Mouse (Mus musculus) cerebellum, adult 18-20 months (tissue): ENCODE measurements at regions not wholly inside any gene's neighbourhood (a gene's known extent, or its start where the extent isn't known, plus 50 kb on each side); places are given as distances from the start of the nearest gene placed in this dataset.

Experiments used
- DNase-seq, 2 experiments: peaks; one replicate each; pipeline ENCODE4 v3.0.0; 2021

GRCm38 (mm10) chr10:96863230-96863629 lies 246.4 kb downstream of the Btg1 start:
- no peak for DNase-seq

- no peak for DNase-seq
These were observed 249.7 kb downstream of the Btg1 start for GRCm38 (mm10) chr10:96866468-96866867.

- no peak for DNase-seq
These were observed 254.9 kb downstream of the Btg1 start for GRCm38 (mm10) chr10:96871559-96872160.

- DNase-seq = no peak
These were observed 257.8 kb downstream of the Btg1 start for GRCm38 (mm10) chr10:96874646-96875045.

- DNase-seq = no peak
These were observed 258.9 kb downstream of the Btg1 start for GRCm38 (mm10) chr10:96875676-96876075.

- DNase-seq = no peak
These were observed 262.6 kb downstream of the Btg1 start for GRCm38 (mm10) chr10:96879425-96879824.

- no peak for DNase-seq
These were observed 264.0 kb downstream of the Btg1 start for GRCm38 (mm10) chr10:96880771-96881170.

GRCm38 (mm10) chr10:96881212-96881611 lies 264.4 kb downstream of the Btg1 start:
- DNase-seq = no peak

GRCm38 (mm10) chr10:96881660-96882059 lies 264.9 kb downstream of the Btg1 start:
- no peak for DNase-seq

GRCm38 (mm10) chr10:96901150-96901549 lies 284.3 kb downstream of the Btg1 start:
- DNase-seq = no peak

GRCm38 (mm10) chr10:96905098-96905809 lies 288.4 kb downstream of the Btg1 start:
- no peak for DNase-seq

- no peak for DNase-seq
These were observed 293.0 kb downstream of the Btg1 start for GRCm38 (mm10) chr10:96909661-96910315.

GRCm38 (mm10) chr10:96921181-96921580 lies 304.4 kb downstream of the Btg1 start:
- DNase-seq = no peak

GRCm38 (mm10) chr10:96924266-96924672 lies 307.5 kb downstream of the Btg1 start:
- no peak for DNase-seq

GRCm38 (mm10) chr10:96924722-96925121 lies 307.9 kb downstream of the Btg1 start:
- DNase-seq = no peak

- DNase-seq = no peak
These were observed 309.0 kb downstream of the Btg1 start for GRCm38 (mm10) chr10:96925771-96926170.

GRCm38 (mm10) chr10:96934661-96935060 lies 317.9 kb downstream of the Btg1 start:
- peak; percentile 72 to 78 for DNase-seq

- no peak for DNase-seq
These were observed 324.2 kb downstream of the Btg1 start for GRCm38 (mm10) chr10:96940887-96941518.

GRCm38 (mm10) chr10:96944229-96944628 lies 327.4 kb downstream of the Btg1 start:
- no peak for DNase-seq

- no peak for DNase-seq
These were observed 331.2 kb downstream of the Btg1 start for GRCm38 (mm10) chr10:96947971-96948370.

GRCm38 (mm10) chr10:96948871-96949270 lies 332.1 kb downstream of the Btg1 start:
- DNase-seq = no peak

- DNase-seq = peak in 1 of 2 experiments; percentile 21
These were observed 338.4 kb downstream of the Btg1 start for GRCm38 (mm10) chr10:96955036-96955775.
